In genomic region chr8:79028541-79029395, GRCm38 (mm10) we compare ENCODE assay signal across 8 mouse cellular contexts. TPM values are rescaled to one million over a fixed set of nuclear protein-coding genes. Genes with fewer than 3 reads are reported as not detected.
A peak's percentile ranks its signal among the peaks of the same experiment; 100 is the strongest.
DNase-seq lines count a peak whose midpoint lies in the region; ATAC-seq and TF ChIP-seq lines count a peak whose summit lies in the region.

No protein-coding gene starts in this region.

- H3K9ac ChIP-seq in hindbrain, embryonic 16.5 days (ENCODE audit: low read depth, low read length), result peak overlapping the region; percentile 99

- H3K27ac ChIP-seq in hindbrain, embryonic 16.5 days (ENCODE audit: low read depth, low read length), result peak overlapping the region; percentile 99
- H3K27ac ChIP-seq in left cerebral cortex, adult 2 months, result peak overlapping the region; percentile 96
- peak overlapping the region; percentile 100 for H3K27ac ChIP-seq in midbrain, embryonic 10.5 days (replicated peaks)

- intact Hi-C loops in left cerebral cortex, adult 2 months (cut with DNase I), result loop anchor here (1.0 to 5.0 kb wide), 3 partner anchors 87 to 369 kb away; partner anchors contain the start of genes Lsm6 and Smad1

- no peak for TF ChIP-seq CTCF in left cerebral cortex, adult 2 months (IDR thresholded peaks at IDR 0.05)

- no peaks in the 10 kb centered on the region for H3K36me3 ChIP-seq in hindbrain, embryonic 16.5 days (ENCODE audit: control insufficient read depth, insufficient read depth, low read length)
- H3K36me3 ChIP-seq in midbrain, embryonic 10.5 days, result no peaks in the 10 kb centered on the region

- H3K27me3 ChIP-seq in hindbrain, embryonic 16.5 days (replicated peaks; ENCODE audit: control insufficient read depth, insufficient read depth, low read length), result no peaks in the 10 kb centered on the region
- no peaks in the 10 kb centered on the region; the same call in 1 of the 2 replicates for H3K27me3 ChIP-seq in midbrain, embryonic 10.5 days (ENCODE audit: low read depth, poor library complexity, severe bottlenecking)

- peak overlapping the region; percentile 89 for H3K4me2 ChIP-seq in hindbrain, embryonic 16.5 days (ENCODE audit: low read length)

- WGBS in hindbrain, embryonic 16.5 days, result under 1% methylated on average over 38 of the region's 56 CpGs
- under 1% methylated on average over 53 of the region's 56 CpGs for WGBS in midbrain, embryonic 10.5 days

- no peaks in the 10 kb centered on the region for H3K9me3 ChIP-seq in hindbrain, embryonic 16.5 days (ENCODE audit: control insufficient read depth, low read length)
- no peaks in the 10 kb centered on the region for H3K9me3 ChIP-seq in midbrain, embryonic 10.5 days (replicated peaks)

- peaks cover 14% of the 10 kb centered on the region for H3K4me1 ChIP-seq in hindbrain, embryonic 16.5 days (ENCODE audit: control insufficient read depth, insufficient read depth, low read depth, low read length)
- H3K4me1 ChIP-seq in midbrain, embryonic 10.5 days, result peaks cover 41% of the 10 kb centered on the region

- ATAC-seq in hindbrain, embryonic 16.5 days, result no peak; the same call in 1 of the 2 replicates

- H3K4me3 ChIP-seq in hindbrain, embryonic 16.5 days (ENCODE audit: low read length), result peak overlapping the region; percentile 83
- H3K4me3 ChIP-seq in left cerebral cortex, adult 2 months, result peak overlapping the region; percentile 98
- peak overlapping the region; percentile 98 for H3K4me3 ChIP-seq in midbrain, embryonic 10.5 days

- peak; percentile 57 for DNase-seq in R1 (ENCODE audit: low read depth, low spot score)
- DNase-seq in cerebellum, adult 8-10 months, result peak; percentile 60
- peak; percentile 31 to 48 for DNase-seq in frontal cortex, postnatal 25 days (ENCODE audit: low spot score in 2 of 2)
- peak; percentile 36 to 59 for DNase-seq in left cerebral cortex, adult 2 months (ENCODE audit: extremely low spot score in 1 of 2, low spot score in 2 of 2)
- DNase-seq in midbrain, embryonic 10.5 days (ENCODE audit: low spot score), result peak; percentile 72
- DNase-seq in skeletal muscle tissue, adult 2 months (ENCODE audit: low read depth, low spot score), result peak; percentile 3
- DNase-seq in c-Kit-positive CD71-positive TER-119-positive erythroid progenitor cells, embryonic 14.5 days (ENCODE audit: low spot score), result no peak

RNA-seq across cellular contexts. Expression of gene Zfp827, which starts 0.5 kb away (rescaled TPM):
- 9.2 and 10.1 TPM in 2 replicates for polyA plus RNA-seq in hindbrain, embryonic 16.5 days (2015; fragmentation: Nextera tagmentation; extraction: Ambion mirVana)
- 10 to 100 TPM; 43.3 to 44.1 TPM for total RNA-seq in left cerebral cortex, adult 2 months (2021)
- polyA plus RNA-seq in midbrain, embryonic 10.5 days (2016; fragmentation: Nextera tagmentation; extraction: Ambion mirVana), result 4.5 and 6.8 TPM in 2 replicates
